Mouse (Mus musculus) intestine, postnatal 0 days (tissue): Measurements from ENCODE around the gene Dph5. TPM values are rescaled to one million over a fixed set of nuclear protein-coding genes. Genes with fewer than 3 reads are reported as not detected.
"Not testable (repeated sequence)": the region's sequence is repeated elsewhere in the genome, so short reads cannot be mapped to it uniquely, and the experiment has no call there.

Experiments
- ATAC-seq: fragments of 200-750 bp; cut with Nextera tagmentation; 2 replicates; pipeline ENCODE4 v1.8.0; 2017; ENCODE audit warnings: mild to moderate bottlenecking, moderate TSS enrichment, moderate library complexity
- H3K27ac ChIP-seq: fragments of 300-500 bp; sonication (generic); 2 replicates; pipeline ENCODE4 v1.5.1; 2014; ENCODE audit warnings: mild to moderate bottlenecking, low read depth, low read length, moderate library complexity
- H3K27me3 ChIP-seq: fragments of 300-500 bp; sonication (generic); replicated peaks from 2 replicates; pipeline ENCODE4 v1.6.1; 2014; ENCODE audit warnings: low read length, mixed read lengths; ENCODE audit not compliant: control insufficient read depth, insufficient read depth
- H3K36me3 ChIP-seq: fragments of 300-500 bp; sonication (generic); 2 replicates; pipeline ENCODE4 v1.6.1; 2014; ENCODE audit warnings: mild to moderate bottlenecking, moderate library complexity; ENCODE audit not compliant: control insufficient read depth, insufficient read depth
- H3K4me1 ChIP-seq: fragments of 300-500 bp; sonication (generic); replicated peaks from 2 replicates; pipeline ENCODE4 v1.6.1; 2014; ENCODE audit warnings: antibody characterized with exemption, low read length, mixed read lengths; ENCODE audit not compliant: control insufficient read depth, insufficient read depth
- H3K4me2 ChIP-seq: fragments of 300-500 bp; sonication (generic); replicated peaks from 2 replicates; pipeline ENCODE4 v1.6.1; 2014; ENCODE audit warnings: low read depth, mild to moderate bottlenecking, moderate library complexity
- H3K4me3 ChIP-seq: fragments of 300-500 bp; sonication (generic); 2 replicates; pipeline ENCODE4 v1.5.1; 2014; ENCODE audit warnings: low read depth, low read length
- H3K9ac ChIP-seq: fragments of 300-500 bp; sonication (generic); 2 replicates; pipeline ENCODE4 v1.6.1; 2014; ENCODE audit warnings: mild to moderate bottlenecking, low read depth, low read length
- H3K9me3 ChIP-seq: fragments of 300-500 bp; sonication (generic); 2 replicates; pipeline ENCODE4 v1.6.1; 2016; ENCODE audit warnings: mixed run types; ENCODE audit not compliant: control insufficient read depth
- CTCF ChIP-seq: sonication (generic); IDR thresholded peaks from 2 replicates; pipeline ENCODE4 v1.5.1; 2016; ENCODE audit warnings: low read depth, mild to moderate bottlenecking, control low read depth, antibody characterized with exemption, moderate library complexity
- WGBS: fragments of 180-500 bp; shearing (Covaris S2); extraction: QIAGEN DNeasy Blood & Tissue Kit; methylation state at CpG from one replicate; pipeline ENCODE4 v1.1.7; 2014; 5-methylcytosine and 5-hydroxymethylcytosine counted together
- polyA plus RNA-seq: library from polyadenylated mRNA; unstranded; fragments of >200 nt; fragmentation: Nextera tagmentation; extraction: Ambion mirVana; gene quantifications from 2 replicates; pipeline ENCODE4 v1.2.1, GENCODE M21; 2015

Gene Dph5
- polyA plus RNA-seq, 1 experiment from 2014 or later, result 14.0 TPM

GRCm38 (mm10) chr3:115905567-115905966 lies 17.9 kb downstream of the Dph5 start:
- H3K27ac ChIP-seq, result no peak overlapping the region
- H3K4me1 ChIP-seq, result no peaks in the 10 kb centered on the region
- H3K27me3 ChIP-seq, result no peaks in the 10 kb centered on the region
- no peaks in the 10 kb centered on the region for H3K9me3 ChIP-seq
- 97% methylated on average over 4 of the region's 4 CpGs for WGBS
- no peak overlapping the region for H3K9ac ChIP-seq
- no peak for TF ChIP-seq CTCF
- no peak overlapping the region for H3K4me2 ChIP-seq
- peaks cover 18% of the 10 kb centered on the region for H3K36me3 ChIP-seq
- no peak overlapping the region for H3K4me3 ChIP-seq
- ATAC-seq, result no peak

DNA sequence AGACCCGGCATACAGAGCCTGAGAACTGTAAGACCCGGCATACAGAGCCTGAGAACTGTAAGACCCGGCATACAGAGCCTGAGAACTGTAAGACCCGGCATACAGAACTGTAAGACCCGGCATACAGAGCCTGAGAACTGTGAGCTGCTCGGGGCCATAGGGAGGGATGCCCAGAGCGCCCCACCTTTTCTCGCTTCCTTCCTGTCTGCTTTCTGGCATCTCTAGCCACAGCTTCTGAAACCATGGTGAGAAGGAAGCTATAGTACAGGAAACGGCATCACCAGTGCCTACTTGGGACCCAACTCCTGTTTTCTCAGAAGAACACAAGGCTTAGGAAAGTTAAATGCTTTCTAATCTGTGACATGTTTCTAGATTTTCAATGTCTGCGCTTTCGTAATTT lies 19.8 kb downstream of the Dph5 start:
- WGBS, result 94% methylated on average over 9 of the region's 11 CpGs

DNA sequence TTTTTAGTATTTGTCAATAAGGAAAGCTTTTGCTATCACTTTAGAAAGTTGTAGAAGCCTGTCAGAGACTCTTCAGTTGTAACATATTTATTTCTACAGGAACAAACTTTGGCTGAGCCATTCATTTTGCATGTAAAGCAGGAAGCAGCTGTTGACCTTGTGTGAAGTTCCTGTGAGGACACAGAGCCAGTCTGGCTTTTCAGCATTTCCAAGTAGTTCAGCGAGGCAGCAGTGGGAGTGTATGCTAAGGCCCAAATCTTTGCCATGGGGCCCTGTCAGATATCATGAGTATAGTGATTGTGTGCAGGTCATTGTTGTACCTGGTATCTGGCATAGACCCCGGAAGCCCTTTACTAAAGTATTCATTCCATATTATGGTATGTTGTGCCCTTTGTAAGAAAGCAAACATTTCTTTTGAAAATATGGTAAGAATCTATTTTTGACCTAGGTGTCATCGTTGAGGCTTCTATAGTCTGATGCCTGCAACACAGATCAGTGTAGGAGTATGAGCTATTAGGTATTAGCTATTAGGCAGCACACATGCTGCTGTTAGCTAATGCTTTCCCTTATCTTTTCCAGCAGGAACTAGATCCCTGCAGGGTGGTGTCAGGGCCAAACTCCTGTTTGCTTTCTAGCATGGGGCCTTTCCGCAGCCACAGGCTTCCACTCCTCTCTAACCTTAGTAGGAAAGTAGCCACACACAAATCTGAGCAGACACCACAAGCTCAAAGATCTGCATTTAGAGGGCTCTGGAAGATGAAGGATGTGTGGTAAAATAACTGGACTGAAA lies 37.0 kb downstream of the Dph5 start:
- ATAC-seq, result peak; percentile 53; the same call in 1 of the 2 replicates
- Histone ChIP-seq H3K4me2 (no peak overlapping the region), H3K4me3 (no peak overlapping the region), H3K27me3 (no peaks in the 10 kb centered on the region), H3K36me3 (peaks cover 12% of the 10 kb centered on the region; the same call in 1 of the 2 replicates), H3K9ac (no peak overlapping the region), H3K9me3 (no peaks in the 10 kb centered on the region), H3K4me1 (no peaks in the 10 kb centered on the region), H3K27ac (no peak overlapping the region)
- 64% methylated on average over 4 of the region's 4 CpGs for WGBS
- no peak for TF ChIP-seq CTCF

More for the DNA sequence above, 19.8 kb downstream of the Dph5 start:
- not testable (repeated sequence) for H3K4me2 ChIP-seq, H3K36me3 ChIP-seq, H3K9me3 ChIP-seq, ATAC-seq, H3K27ac ChIP-seq, H3K27me3 ChIP-seq, H3K4me3 ChIP-seq, H3K4me1 ChIP-seq, H3K9ac ChIP-seq

- no peak overlapping the region for H3K9ac ChIP-seq
- no peak overlapping the region for H3K4me3 ChIP-seq
- H3K36me3 ChIP-seq, result peaks cover 16% of the 10 kb centered on the region; the same call in 1 of the 2 replicates
- H3K27ac ChIP-seq, result no peak overlapping the region
- 92% methylated on average over 8 of the region's 8 CpGs for WGBS
- no peaks in the 10 kb centered on the region for H3K27me3 ChIP-seq
- H3K4me2 ChIP-seq, result no peak overlapping the region
- no peak for ATAC-seq
- no peak for TF ChIP-seq CTCF
- H3K9me3 ChIP-seq, result no peaks in the 10 kb centered on the region
- H3K4me1 ChIP-seq, result no peaks in the 10 kb centered on the region
Observed at GRCm38 (mm10) chr3:115926531-115926930, 38.9 kb downstream of the Dph5 start.

- no peak overlapping the region for H3K4me3 ChIP-seq
- no peaks in the 10 kb centered on the region for H3K27me3 ChIP-seq
- no peak overlapping the region for H3K9ac ChIP-seq
- ATAC-seq, result no peak
- no peak overlapping the region for H3K27ac ChIP-seq
- no peaks in the 10 kb centered on the region for H3K4me1 ChIP-seq
- 91% methylated on average over 6 of the region's 6 CpGs for WGBS
- no peak overlapping the region for H3K4me2 ChIP-seq
- peaks cover 9% of the 10 kb centered on the region; the same call in 1 of the 2 replicates for H3K36me3 ChIP-seq
- H3K9me3 ChIP-seq, result no peaks in the 10 kb centered on the region
- no peak for TF ChIP-seq CTCF
Observed at GRCm38 (mm10) chr3:115931701-115932100, 44.1 kb downstream of the Dph5 start.

DNA sequence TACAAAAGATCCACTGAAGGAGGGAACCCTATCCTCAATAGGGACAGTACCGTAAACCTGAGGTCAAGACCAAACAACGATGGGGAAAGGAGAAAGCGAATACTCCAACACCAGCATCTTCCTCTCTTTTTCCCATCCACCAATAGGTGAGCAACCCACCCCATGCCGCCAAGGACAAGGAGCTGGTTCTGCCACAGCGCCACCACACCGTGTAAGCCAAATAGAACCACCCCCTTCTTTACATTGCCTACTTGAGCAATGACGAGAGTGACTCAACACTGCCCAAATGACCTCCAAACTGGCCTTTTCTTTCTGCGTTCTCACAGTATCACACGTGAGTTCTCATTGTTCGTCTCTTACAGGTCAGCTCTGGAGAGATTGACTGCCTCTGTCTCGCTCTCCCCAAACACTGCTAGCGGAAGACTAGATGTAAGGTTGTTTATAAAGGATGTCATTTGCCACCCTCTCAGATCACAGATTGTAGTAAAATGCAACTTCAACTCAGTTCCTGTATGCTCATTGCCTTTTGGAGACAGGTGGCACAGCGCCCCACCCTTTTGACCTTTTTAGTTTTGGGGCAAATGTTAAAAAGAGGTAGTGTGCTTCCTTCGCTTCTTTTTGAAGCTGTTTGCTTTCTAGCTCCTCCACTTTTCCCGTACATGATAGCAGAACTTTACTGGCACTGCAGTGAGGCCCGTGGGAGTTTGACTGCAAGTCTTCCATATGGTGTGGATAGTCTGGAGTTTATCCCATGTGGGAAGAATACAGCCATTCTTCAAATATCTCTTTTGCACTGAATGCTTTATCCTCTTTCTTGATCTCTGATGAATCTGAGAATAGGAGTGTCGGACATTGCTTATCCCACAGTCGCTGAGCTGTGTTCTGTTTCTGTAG lies 45.9 kb downstream of the Dph5 start:
- 90% methylated on average over 18 of the region's 18 CpGs for whole genome bisulfite sequencing
- Histone ChIP-seq H3K4me1 (no peaks in the 10 kb centered on the region), H3K4me2 (no peak overlapping the region), H3K27me3 (no peaks in the 10 kb centered on the region), H3K27ac (no peak overlapping the region), H3K9ac (no peak overlapping the region), H3K36me3 (peaks cover 8% of the 10 kb centered on the region), H3K9me3 (no peaks in the 10 kb centered on the region), H3K4me3 (no peak overlapping the region)
- no peak for TF ChIP-seq CTCF
- ATAC-seq, result no peak
